Mouse (Mus musculus) large intestine, adult 2 months (tissue): Measurements from ENCODE around the gene Nek3. TPM values are rescaled to one million over a fixed set of nuclear protein-coding genes. Genes with fewer than 3 reads are reported as not detected.

Experiments
- DNase-seq: peaks from one replicate; pipeline ENCODE4 v3.0.0-alpha.2; 2012; ENCODE audit warnings: low read depth, low spot score
- WGBS: fragments of 180-500 bp; shearing (Covaris S2); methylation state at CpG from one replicate; pipeline ENCODE4 v1.1.7; 2018; 5-methylcytosine and 5-hydroxymethylcytosine counted together
- polyA plus RNA-seq: library from polyadenylated mRNA; depleted of rRNA; stranded (reverse); fragments of >200 nt; gene quantifications from 2 replicates; pipeline ENCODE4 v1.2.3, GENCODE M21; 2012; rRNA removed

Nek3 gene
- 3.9 and 7.9 TPM in 2 replicates for polyA plus RNA-seq

DNA sequence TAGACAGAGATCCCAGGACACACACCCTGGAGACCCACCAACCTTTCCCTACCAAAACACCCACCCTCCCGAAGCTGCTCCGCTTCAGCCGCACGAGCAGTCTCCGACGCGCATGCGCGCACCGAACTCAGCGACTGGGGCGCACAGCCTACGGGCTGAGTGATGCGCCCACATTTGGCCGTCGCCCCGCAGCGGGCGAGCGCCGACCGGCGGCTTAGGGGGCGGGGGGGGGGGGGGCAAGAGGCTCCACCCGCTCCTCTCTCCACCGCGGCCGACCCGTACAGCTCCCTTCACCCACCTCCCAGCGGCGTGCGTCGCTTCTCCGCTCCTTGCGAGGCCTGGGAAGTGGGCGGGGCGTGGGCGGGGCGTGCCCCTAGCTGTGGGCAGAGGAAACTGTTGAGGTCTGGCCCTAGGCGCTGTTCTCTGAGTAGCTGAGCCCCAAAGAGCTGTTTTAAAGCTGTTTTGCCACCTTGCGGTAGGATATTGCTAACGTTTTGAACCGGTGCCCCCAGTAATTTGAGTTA lies at the start of gene Nek3:
Nek3 (minus strand) TSS at position 356 of the 524 bp plus-strand sequence.
- DNase-seq, result peak; percentile 70
- WGBS, result under 1% methylated on average over 41 of the region's 43 CpGs

DNA sequence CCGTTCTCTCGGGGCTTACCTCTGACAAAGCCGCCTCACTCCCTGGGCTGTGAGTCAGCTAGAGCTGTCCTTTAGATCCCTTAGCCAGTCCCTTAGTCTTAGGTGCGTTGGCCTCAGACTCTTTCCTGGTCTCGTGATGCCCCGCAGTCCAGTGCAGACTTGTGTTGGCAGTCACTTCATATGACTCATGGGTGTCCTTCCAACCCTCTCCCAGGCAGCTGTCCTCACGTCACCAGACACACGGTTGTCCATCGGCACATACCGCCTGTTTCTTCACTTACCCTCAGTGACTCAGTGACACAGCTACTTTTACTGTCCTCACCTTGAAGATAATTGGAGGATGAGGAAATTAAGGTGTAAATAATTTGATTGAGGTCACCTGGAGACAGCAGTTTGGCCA lies 48.6 kb upstream of the Nek3 start:
- 95% methylated on average over 10 of the region's 10 CpGs for WGBS
- no peak for DNase-seq

DNA sequence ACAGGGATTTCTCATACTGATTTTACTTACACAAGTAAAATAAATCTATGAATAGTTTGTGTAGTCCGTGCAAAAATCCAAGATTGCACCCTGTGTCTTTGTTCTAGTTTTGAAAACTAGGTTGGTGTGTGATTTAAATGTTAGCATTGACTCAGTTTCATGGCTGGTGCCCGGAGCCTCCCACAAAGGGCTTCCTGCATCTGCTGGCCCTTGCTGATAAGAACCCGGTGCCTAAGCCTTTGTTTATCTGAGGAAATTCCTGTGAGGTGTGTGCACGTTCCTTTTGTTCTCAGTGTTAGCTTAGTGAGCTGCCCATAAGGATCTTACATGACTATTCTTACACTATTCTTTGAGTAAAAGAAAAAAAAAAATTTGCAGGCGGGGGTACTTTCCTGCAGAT lies 42.8 kb upstream of the Nek3 start:
- WGBS, result 23% methylated on average over 5 of the region's 5 CpGs
- no peak for DNase-seq

DNA sequence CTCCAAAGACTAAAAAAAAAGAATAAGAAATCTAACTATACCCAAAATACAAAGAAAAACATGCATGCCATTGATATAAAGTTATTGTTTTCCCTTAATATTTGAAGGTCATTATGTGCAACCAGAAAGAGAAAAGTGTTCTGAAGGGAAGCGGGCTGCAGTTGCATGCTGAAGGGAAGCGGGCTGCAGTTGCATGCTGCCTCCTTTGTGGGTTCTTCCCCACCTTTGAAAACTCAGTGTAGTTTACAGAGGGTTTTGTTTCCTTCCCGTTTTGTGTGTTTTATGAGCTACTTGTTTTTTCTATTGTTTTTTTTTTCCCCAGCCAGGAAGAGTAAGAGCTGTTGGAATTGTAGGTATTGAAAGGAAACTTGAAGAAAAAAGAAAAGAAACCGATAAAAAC lies 41.3 kb upstream of the Nek3 start:
- DNase-seq, result no peak
- 77% methylated on average over 4 of the region's 4 CpGs for WGBS

DNA sequence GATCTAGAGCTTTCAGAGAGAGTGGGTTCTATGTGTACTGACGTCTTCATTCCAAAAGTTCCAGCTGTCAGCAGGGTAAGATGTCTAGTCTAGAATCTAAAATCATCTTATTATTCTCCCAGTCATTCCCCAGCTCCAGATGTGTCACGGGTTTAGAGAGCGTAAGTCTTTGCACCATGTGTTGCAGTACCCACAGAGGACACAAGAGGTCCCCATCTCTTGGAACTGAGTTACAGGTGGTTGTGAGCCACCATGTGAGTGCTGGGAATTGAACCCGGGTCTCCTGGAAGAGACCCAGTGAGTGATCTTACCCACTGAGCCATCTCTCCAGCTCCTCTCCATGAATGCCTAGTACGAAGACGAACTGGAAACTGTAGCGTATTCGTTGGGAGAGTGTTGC lies 33.2 kb upstream of the Nek3 start:
- WGBS, result 99% methylated on average over 8 of the region's 8 CpGs
- DNase-seq, result no peak

DNA sequence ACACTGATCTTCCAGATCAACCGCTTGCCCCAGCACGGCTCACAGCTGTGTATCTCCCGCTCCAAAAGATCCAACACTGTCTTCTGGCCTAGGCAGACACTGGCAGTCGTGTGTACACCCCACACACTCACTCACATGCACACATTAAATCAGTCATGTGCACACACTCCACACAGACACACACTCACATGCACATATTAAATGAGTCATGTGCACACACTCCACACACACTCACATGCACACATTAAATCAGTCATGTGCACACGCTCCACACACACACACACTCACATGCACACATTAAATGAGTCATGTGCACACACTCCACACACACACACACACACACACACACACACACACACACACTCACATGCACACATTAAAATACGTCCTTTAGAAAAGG lies 31.7 kb upstream of the Nek3 start:
- no peak for DNase-seq
- WGBS, result 77% methylated on average over 6 of the region's 6 CpGs

DNA sequence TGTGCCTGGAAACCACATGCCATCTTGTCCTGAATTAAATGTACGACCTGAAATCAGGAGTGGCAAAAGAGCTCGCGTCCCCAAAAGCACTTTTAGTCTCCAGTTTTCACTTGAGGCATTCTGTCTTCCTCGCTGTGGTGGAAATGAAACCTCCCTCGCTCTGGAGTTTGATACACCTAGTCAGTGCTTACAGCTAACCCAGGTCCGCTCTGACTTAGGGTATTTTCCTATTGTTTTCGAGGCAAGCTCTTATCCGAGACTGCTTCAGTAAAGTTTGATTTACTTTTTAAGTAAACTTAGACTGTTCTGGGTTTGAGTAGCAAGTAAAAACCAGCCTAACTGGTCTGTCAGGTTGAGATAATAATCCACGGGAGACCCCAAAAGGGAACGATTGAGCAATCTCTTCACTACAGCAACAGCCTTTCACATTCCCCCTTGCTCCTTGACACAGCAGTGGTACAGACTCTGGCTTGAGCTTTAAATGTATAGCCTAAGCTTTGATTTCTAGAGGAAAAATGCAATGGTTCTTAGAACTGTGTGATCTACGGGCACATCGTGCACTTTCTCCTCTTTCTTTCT lies 27.3 kb upstream of the Nek3 start:
- 6% methylated on average over 12 of the region's 12 CpGs for WGBS
- peak; percentile 22 for DNase-seq

DNA sequence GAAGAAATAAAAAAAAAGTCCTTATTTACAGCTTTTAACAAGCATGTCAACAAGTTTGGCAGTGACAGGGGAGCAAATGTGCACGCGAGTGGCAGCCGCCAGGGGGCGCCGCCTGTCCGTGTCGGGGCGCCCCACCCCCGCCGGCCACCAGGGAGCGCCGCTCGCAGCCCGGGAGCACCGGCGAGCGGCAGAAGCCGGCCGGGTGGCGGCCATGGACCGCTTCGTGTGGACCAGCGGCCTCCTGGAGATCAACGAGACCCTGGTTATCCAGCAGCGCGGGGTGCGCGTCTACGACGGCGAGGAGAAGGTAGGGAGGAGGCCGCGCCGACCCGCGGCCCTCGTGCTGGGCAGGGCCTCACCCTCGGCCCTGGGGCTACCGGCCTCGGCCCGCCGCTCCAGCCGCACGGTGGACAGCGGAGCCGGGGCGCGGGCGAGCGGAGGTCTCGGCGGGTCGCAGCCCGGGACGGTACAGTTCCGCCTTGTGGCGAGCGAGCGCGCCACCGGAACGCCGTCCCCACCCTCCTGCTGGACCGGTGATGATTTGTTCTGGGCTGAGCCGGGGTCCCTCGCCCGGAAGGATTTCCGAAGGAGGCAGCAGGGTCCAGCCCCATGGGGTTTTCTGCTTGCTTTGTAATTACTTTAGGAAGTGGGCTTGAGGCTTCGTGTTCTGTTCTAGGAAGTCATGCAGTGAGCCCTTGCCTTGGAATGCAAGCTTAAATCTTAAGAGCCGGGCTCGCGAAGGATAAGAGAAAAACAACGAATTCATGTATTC lies 26.6 kb upstream of the Nek3 start, which contains the start of gene Vps36:
Vps36 (plus strand) TSS at position 150 of the 772 bp plus-strand sequence.
- WGBS, result under 1% methylated on average over 73 of the region's 73 CpGs
- DNase-seq, result peak; percentile 39

DNA sequence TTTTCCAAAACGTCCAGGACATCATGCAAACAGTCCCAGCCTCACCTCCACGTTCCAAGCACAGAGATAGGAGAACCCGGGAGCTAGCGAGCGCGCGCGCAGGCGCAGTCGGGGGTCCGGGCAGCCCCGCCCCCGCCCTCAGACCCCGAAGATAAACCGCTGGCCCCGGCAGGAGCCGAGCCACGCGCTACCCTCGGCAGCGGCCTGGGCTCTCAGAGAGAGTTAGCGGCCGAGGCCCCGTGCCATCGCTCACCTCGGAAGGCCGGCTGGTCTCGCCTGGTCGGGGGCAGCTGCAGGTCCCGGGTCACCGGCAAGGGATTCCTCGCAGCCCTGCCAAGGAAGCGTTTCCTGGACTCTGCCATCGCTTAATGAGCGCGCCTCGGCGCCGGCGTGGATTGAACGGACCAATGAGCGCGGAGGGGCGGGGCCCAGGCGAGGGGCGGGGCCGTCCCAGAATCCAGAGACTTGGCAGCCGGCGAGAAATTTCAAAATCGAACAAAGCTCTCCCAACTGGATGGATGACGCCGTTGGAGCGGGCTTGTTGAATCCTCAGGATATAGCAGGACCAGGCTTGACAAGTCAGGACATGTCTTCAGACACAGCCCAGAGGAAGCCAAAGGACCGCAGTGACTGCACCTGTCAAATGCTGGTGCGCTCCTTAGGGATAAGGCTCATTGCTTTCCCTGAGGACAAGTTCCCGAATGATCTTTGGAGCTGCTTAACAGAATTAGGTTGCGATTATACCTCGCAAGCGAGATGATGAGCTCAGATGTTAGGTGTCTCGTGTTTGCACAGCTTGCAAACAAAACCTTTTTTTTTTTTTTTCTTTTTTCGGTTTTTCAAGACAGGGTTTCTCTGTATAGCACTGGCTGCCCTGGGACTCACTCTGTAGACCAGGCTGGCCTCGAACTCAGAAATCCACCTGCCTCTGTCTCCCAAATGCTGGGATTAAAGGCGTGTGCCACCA lies 19.5 kb upstream of the Nek3 start, which contains the start of gene Ckap2:
Ckap2 (minus strand) TSS at position 389 of the 967 bp plus-strand sequence.
- 2% methylated on average over 63 of the region's 63 CpGs for WGBS
- DNase-seq, result peak; percentile 64

DNA sequence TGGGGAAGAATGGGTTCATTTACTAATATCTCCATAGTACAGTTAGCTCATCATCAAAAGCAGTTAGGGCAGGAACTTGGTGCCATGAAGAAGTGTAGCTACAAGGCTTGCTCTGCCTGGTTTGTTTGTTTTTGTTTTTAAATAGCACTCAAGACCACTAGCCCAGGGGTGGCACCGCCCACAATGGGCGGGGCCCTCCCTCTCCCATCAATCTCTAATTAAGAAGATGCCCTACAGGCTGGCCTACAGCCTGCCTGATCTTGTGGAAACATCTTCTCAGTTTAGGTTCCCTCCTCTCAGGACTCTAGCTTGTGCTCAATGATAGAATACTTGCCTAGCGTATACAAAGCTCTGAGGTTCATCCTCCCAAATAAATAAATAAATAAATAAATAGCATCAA lies 18.6 kb upstream of the Nek3 start:
- no peak for DNase-seq
- 5% methylated on average over 3 of the region's 3 CpGs for WGBS

DNA sequence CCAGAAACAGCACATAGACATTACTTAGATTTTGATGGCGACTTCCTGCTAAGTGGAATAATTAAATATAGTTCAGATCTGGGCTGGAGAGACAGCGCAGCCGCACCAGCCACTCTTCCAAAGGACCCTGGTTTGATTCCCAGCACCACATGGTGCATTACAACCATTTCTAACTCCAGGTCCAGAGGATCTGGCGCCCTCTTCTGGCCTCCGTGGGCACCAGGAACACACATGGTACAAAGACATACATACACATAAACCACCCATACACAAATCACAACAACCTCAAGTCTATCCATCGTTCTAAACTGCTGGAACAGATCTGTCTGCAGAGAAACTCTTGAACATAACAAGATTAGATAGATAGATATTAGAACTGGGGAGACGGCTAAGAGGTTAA lies 9.7 kb upstream of the Nek3 start:
- no peak for DNase-seq
- WGBS, result 98% methylated on average over 7 of the region's 7 CpGs

DNA sequence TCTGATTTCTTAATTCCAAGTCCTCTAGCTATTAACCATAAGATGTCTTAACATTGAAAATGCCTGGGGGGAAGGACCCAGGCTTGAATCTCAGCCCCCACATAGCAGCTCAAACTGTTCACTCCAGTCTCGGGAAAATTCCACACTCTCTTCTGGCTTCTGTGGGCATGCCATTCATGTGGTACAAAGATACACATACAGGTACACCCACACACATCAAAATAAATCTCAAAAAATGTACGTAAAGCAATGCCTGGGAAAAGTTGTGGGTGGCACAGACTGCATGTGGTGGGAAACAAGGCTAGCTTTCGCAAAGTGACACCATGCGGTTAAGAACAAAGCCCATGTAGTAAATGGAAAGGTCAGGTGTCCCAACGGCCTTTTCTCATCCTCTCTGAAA lies 2.9 kb upstream of the Nek3 start:
- DNase-seq, result no peak
- 94% methylated on average over 5 of the region's 5 CpGs for WGBS

DNA sequence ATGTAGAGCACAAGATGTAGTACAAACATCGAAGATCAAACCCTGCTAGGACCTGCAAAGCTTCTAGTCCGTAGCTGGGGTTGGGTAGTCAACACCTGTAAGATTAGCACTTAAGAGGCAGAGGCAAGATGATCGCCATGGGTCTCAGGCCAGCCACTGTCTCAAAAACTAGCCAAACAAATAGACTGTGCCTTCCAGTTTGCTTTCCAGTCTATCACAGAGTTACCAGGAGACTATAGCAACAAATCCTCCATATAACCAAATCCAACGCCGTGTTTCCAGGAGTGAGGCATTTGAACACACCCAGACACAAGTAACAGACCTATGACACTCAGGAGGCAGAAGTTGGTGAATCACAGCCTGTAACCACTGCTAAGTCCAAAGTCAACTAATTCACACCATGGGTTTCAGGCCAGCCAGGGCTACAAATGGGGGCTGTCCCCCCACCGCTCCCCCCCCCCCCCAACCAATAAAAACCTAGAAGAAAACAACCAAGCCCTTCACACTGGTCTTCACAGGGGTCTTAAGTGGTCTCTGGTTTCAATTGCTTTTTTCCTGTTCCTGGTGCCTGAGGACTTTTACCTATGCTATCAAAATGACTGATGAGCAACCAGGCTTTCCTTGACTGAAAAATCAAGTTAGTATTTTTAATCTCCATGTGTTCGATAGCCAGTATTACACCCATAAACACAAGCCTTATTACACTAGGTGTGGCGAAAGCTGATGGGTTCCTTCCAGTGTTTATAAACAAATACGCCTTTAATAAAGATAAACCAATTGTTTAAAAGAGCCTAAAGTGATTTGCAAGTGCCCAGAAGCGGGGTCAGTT lies 770 bp downstream of the Nek3 start:
- DNase-seq, result no peak
- WGBS, result 28% methylated on average over 10 of the region's 10 CpGs

DNA sequence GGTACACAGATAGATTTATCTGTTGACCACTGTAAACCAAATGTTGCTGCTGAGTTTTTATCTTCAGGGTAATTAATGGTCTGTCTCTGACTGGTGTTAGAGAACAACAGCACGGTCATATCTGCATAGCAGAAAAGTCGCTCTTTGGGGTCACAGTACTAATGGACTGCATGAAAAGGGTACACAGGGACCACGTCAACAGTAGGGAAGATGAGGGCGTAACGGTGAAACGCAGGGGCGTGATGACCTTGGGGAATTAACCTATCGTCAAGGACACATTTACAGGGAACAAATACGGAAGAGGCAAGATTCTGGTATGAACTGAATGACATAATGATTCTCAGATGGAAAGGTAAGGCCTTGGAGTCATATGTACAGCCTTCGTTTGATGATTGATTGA lies 1.8 kb downstream of the Nek3 start:
- 91% methylated on average over 10 of the region's 10 CpGs for WGBS

DNA sequence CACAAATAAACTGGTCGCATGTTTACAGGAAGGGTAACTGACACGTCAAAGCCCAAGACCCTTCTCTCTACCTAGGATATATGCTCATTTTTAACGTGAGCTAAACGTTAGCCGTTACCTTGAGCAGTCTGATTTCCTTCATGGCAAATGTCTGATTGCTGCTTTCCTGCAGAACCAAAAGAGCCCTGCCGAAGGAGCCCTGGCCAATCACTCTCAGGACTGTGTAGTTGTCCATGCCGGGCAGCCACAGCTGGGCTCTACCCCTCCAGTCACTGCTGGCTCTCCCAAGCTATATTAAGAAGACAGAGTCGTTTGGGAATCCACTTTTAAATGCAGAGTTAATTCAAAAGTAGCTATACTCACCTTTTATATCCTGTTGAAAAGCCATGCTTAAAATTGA lies 4.0 kb downstream of the Nek3 start:
- 78% methylated on average over 8 of the region's 8 CpGs for WGBS
- no peak for DNase-seq

More for the DNA sequence above, 1.8 kb downstream of the Nek3 start:
- DNase-seq, result no peak

DNA sequence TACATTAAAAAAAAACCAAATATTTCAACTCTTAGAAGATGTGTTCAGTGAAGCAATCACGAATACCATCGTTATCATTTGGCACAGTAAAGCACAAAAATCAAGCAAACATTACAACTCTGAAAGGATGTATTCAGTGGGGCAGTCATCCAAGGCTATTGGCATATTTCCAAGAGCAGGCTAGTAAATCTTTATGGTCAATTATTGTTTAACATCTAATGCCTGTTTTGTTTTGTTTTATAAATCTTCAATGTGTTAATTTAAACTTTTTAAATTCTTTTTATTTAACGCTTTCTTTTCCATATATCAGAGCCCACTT lies 15.9 kb downstream of the Nek3 start:
- WGBS, result 14% methylated on average over 3 of the region's 3 CpGs
- no peak for DNase-seq

DNA sequence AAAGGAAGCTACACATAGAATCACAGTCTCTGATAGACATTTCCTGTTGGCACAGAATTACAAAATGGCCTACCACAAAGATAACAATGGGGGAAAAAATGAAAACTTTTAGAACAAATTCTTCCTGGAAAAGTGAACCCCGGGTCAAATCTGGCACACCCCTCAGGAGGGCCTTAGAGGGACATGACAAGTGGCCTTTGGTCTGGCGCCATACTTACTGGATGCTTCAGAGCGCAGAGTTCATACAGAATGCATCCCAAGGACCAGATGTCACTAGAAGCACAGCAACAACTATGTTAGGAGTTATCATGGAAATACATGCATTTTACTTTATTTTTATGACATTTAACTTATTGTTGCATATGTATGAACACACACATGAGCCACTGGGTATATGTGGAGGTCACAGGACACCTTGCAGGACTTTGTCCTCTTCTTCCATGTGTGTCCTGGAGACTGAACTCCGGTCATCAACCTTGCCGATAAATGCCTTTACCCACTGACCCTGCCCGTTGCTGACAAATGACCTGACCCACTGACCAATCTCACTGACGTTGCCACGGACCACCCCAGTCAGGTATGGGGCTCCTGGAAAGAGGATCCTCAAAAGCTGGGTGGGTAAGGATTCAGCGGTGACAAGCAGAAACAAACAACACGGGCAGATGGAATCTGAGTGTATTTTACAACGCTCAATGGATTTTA lies 16.4 kb downstream of the Nek3 start:
- 48% methylated on average over 11 of the region's 11 CpGs for WGBS
- DNase-seq, result no peak

DNA sequence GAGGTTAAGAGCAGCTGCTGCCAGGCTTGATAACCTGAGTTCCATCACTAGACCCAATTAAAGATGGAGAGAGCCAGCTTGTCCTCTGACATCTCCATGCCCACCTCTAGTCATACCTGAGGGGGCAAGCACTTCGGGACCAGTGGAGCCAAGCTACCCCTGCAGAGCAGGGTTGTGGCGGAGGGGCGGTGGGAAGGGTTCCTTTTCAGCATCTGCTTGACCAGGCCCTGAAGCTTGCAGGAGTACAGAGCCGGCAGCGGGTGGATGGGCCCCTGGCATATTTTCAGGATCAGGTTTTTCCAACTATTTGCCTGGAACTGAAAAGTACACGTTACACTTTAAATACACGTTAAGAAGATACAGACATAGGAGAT lies 17.9 kb downstream of the Nek3 start:
- WGBS, result 97% methylated on average over 7 of the region's 7 CpGs
- no peak for DNase-seq
